Mouse (Mus musculus): ENCODE measurements around the gene Asah2. TPM values are rescaled to one million over a fixed set of nuclear protein-coding genes. Genes with fewer than 3 reads are reported as not detected.
"Not testable (repeated sequence)": the region's sequence is repeated elsewhere in the genome, so short reads cannot be mapped to it uniquely, and the experiment has no call there.

Gene Asah2
- total RNA-seq (2022): 10 to 100 TPM; 27.8 to 40.4 (median 33.7) TPM

DNA sequence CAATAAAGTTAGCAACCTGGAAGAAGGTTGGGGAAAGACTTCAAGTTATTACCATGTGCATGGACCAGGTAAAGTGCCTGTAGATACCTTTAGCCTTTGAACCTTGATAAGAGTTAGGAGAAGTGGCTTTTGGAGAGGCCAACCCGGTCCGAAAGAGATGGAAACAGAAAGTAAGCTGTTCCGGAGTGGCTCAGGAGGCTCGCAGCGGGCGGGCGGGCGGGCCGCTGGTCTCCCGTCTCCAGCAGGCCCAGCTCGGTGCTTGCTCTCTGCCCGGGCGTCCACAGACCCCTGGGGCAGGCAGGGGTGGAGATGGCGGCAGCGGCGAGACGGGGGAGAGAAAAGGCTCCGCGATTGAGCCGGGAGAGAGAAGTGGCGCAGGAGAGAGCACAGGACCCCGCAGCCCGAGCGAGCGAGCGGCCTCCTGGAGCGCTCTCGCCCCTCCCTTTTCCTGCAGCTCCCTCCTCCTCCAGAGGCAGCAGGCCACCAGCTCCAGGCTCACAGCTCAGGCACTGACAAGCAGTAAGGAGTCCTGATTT, at the start of gene Asah2:
Gene Asah2 (minus strand): TSS at position 441 of the 536 bp plus-strand sequence.
- DNase-seq: peak; percentile 69

DNA sequence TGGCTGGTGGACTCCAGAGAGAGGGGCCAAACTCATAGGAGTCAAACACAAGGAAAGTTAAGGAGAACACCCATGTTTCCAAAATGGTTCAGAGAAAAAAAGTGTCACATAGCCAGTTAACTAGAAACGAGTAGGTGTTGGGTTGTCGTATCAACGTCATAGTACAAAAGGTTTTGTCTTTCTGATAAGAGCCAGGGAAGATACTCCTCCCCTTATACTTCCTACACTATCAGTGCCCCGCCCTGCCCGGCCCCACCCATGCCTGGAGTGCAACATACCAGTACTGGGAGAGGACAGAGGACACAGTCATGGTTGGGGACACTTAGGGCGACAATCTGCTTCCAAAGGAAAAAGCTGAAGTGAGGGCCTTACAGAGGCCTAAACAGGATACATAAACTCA, 49.0 kb upstream of the Asah2 start:
- no peak for DNase-seq

DNA sequence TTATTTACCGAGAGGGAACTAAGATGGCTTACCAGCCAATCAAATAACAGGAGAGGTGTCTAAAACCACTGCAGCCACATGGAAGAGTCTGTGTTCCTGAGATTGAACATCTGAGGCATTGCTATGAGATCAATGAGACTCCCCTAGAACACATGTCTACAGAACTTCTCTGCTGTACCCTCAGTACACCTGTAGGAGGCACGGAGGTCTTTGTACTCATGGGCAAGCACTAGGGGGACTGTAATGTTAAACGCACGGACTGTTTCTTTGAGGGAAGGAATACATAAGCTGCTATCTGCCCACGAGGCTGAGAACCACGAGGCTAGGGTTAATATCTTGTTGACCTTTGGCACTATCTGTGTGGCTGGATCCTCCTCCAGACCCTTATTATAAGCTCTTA, 44.5 kb upstream of the Asah2 start:
- DNase-seq: no peak

DNA sequence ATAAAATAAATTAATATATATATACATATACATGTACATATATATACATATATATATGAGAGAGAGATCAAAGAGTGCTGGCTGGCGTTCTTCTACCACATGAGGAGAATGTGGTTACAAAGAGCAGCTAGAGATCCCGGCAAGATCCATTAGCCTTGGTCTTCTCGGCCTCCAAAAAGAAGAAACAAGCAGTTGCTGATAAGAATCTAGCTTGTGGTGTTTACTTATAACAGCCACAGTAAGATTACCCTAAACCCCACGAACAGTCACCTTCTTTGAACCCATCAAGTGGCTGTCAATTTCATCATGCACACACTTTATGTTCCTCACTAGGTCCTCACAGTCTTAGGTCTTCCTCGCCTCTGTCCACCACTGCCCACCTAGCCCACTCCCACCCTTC, 40.7 kb upstream of the Asah2 start:
- no peak for DNase-seq

GRCm38 (mm10) chr19:32142383-32142782, 34.4 kb upstream of the Asah2 start:
- no peak for DNase-seq

- DNase-seq: no peak
Observed at GRCm38 (mm10) chr19:32138361-32139088, 30.5 kb upstream of the Asah2 start.

DNA sequence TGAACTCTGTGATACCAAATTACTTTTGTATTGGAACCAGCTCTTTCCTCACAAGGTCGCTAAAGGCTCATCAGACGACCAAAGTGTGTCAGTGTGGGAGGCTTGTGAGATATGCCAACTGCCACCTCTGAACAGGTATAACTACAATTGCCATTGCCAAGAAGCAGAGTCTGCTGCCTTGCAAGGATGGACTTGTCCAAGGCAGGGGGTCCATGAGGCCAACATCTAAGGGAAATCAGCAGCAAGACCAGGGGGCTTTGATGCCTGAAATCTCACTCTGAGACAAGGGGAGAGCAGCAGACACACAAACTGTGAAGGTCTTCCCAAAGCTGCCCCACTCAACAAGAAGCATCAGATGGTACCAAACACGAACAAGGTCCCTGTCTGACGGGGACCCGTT, 29.9 kb upstream of the Asah2 start:
- no peak for DNase-seq

- DNase-seq: peak; percentile 15
Observed at GRCm38 (mm10) chr19:32136888-32137625, 29.0 kb upstream of the Asah2 start.

DNA sequence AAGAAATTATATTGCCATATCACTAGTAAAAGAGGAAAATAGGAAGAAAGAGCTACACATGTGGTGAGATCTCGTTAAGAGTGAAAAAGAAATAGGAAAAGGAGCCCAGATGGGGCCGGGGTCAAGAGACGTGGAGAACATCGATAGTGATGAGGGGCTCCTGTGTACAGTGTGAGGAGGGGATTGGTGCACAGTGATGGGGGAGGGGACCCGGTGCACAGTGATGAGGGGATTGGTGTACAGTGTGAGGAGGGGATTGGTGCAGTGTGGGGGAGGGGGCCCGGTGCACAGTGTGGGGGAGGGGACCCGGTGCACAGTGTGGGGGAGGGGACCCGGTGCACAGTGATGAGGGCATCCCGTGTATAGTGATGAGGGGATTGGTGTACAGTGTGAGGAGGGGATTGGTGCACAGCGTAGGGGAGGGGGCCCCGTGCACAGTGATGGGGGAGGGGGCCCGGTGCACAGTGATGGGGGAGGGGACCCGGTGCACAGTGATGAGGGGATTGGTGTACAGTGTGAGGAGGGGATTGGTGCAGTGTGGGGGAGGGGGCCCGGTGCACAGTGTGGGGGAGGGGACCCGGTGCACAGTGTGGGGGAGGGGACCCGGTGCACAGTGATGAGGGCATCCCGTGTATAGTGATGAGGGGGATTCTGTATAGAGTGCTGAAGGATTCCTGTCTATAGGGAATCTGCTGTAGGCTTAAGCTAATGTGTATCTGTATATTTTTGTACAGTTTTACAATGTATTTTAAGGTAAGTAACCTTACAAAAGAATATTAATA, 23.9 kb upstream of the Asah2 start:
- not testable (repeated sequence) for DNase-seq

- DNase-seq: no peak
Observed at GRCm38 (mm10) chr19:32129281-32129680, 21.3 kb upstream of the Asah2 start.

GRCm38 (mm10) chr19:32127180-32127850, 19.3 kb upstream of the Asah2 start:
- no peak for DNase-seq

- DNase-seq: no peak
Observed at GRCm38 (mm10) chr19:32124155-32124554, 16.1 kb upstream of the Asah2 start.

DNA sequence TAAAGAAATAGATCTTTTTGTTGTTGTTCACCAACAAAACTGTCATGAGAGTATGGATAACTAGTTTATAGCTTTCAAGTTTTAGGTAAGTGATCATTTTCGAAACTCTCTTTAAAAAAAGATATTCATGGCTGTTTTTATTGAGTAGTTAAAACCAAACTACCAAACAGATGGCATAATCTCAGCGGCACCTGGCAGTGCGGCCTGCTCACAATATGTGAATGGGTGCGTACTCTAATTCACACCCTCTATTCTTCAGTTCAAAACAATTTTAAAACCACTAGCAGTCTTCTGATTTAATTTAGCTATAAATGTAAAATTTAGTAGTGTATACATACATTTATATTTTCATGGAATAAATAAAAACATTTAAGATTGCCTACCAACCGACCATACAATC, 15.2 kb upstream of the Asah2 start:
- no peak for DNase-seq

DNA sequence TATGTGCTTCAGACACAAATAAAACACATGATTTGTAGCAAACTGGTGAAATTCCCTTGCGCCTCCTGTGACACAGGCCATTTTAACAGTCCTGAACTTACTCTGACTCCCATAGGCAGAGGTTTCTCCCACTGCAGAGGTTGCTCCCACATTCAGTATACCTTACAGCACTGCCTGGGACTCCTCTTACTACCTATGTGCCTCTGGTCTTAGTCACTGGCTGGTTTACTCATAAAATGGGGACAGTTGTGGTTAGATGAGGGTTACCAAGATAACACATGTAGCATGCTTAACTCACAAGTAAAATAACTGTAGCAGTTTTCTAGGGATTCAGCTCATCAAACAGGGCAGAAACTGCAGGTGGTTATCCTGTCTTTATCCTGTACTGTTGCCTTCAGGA, 12.8 kb upstream of the Asah2 start:
- DNase-seq: no peak

GRCm38 (mm10) chr19:32119666-32120065, 11.7 kb upstream of the Asah2 start:
- no peak for DNase-seq

- no peak for DNase-seq
Observed at GRCm38 (mm10) chr19:32118496-32118895, 10.5 kb upstream of the Asah2 start.

DNA sequence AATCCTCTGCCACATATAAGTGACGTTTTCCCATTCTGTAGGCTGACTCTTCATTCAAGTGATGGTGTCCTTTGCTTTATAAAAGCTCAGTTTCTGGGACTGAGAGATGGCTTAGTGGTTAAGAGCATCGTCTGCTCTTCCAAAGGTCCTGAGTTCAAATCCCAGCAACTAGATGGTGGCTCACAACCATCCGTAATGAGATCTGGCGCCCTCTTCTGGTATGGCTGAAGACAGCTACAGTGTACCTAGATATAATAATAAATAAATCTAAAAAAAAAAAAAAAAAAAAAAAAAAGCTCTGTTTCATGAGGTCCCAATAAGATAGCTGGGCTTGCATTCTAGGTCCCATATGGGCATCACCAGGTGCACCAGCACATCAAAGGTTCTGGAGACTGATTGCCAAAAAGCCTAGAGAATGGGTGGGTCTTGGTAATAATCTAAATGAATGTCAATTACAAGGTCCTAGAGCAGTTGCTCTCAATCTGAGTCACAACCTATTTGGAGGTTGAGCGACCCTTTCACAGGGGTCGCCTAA, 9.5 kb upstream of the Asah2 start:
- no peak for DNase-seq

DNA sequence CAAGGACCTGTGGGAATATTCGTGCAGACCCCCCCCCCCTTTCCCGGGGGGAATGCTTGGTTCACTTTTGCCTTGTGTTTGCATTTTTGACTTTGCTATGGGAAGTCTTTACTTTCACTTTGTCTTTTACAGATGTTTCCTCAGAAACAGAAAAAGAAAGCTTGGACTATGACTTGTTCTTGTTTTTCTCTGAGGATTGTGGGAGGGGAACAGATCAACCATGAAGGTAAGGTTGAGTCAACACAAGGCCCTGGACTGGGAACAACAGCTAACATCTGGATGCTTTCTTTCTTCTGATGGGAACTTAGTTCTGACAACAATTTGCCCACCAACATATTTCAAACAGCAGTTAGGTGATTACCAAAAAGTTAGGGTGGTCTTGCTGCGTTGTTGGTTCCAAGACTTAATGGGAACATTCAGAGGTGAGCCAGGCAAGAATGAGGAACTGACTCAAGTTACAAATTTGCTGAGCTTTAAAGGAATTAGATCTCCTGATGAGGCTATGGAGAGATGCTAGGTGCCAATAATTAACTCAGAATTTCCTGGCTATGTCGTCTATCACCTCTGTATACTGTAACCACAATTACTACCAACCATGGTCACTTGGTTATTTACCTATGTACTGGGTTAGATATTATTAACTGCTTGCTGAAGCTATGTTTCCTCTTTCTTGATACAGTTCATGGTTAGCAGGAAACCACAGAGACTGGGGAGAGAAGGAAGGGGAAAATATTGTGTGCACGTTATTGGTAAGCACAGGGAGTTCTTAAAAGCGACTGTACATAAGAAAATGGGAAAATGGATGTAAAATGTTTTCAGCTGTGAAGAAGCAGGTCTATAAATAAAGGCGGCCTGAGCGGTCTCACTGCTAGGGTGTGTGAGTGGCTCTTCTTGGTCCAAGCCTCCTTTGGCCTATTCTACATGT, 4.1 kb upstream of the Asah2 start:
- DNase-seq: no peak

GRCm38 (mm10) chr19:32106750-32107149, 1.3 kb downstream of the Asah2 start:
- DNase-seq: no peak

- no peak for DNase-seq
Observed at GRCm38 (mm10) chr19:32104217-32104616, 3.8 kb downstream of the Asah2 start.

DNA sequence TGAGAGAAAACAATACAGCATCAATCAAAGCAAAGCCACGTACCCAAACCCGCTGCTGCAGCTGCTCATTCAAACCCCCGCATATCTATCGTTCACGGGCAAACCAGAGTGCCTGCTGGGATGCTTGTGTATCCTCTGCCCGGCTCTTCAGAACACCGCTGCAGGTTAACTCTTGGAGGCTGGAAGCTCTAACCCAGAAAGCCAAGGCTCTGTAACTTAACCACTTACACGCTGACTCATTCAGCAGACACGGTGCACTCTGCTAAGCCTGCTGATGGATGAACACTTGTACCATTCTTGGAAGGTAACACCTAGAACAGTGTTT, 5.1 kb downstream of the Asah2 start:
- DNase-seq: no peak
